Mouse (Mus musculus) kidney, postnatal 25 days (tissue): Measurements from ENCODE around the gene Lima1.

ENCODE experiments used
- DNase-seq, 2 experiments: peaks; one replicate each; pipeline ENCODE4 v3.0.0; 2021; ENCODE audit warnings: mixed read lengths in 2 of 2

Gene Lima1

DNA sequence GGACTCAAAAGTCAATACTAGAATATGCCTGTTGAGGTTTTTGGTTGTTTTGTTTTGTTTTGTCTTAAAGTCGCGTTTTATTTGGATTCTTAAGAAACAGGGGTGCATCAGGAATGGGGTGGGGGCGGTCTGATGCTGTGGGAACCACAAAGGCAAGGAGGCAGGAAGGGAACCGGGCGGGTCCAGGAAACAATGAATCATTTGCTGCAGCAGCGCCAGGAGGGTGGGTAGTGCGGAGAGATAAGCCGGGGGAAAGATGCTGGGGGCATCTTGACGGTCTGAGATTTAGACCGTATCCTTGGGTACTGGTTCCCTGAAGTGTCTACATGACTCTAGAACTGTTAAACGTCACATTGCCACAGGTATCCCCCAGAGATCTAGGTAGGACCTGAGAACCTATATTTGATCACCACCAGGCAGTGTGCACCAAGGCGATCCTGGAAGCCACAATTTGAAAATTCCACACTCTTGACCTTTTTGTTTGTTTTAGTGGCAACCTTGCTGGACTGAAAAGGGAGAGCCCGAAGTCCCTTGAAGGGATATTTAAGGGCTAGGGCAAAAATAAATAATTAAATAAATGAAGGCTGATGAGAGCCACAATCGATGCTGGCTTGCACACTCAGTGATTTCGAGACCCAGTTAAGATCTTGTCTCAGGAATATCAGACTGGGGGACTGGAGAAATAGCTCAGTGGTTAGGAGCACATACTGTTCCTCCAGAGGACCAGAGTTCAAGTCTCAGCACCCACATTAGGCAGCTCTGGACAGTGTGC lies 8.6 kb downstream of the Lima1 start:
- DNase-seq = peak; percentile 75 to 85

DNA sequence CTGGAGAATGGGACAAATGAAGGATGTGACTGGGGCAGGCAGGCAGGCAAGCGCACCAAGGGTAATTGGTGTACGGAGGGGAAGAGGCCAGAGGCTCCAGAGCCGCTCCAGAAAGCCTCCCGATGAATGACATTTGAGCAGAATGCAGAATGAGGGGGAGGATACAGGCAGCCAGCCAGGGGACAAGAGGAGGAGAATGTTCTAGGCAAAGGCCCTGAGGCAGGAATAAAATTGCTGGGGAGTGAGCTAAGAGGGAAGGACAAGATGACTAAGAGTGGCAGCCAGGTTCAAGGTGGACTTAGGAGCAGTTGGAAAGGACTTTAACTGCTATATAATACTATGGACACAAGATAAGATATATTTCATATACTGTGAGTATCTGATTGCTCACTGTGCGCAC lies 9.3 kb downstream of the Lima1 start:
- DNase-seq = peak; percentile 80 to 87

DNA sequence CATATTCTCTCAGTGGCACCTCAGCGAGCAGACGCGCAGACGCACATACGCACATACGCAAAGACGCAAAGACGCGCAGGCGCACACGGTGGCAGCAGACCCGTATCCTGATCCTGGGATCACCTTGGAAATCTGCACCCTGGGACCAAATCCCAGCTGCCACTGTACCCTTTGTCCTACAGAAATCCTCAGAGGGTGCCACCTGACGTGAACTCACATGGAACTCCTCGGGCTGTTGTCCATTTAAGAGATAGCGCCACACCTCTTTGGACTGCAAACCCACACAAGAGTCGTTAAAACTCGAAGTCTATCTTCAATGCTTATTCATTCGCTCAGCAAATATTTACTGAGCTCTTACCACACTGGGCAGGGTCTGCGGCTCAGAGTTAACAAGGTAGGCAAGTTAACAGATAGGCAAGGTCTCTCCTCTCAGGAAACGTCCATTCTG lies 9.7 kb downstream of the Lima1 start:
- no peak for DNase-seq

DNA sequence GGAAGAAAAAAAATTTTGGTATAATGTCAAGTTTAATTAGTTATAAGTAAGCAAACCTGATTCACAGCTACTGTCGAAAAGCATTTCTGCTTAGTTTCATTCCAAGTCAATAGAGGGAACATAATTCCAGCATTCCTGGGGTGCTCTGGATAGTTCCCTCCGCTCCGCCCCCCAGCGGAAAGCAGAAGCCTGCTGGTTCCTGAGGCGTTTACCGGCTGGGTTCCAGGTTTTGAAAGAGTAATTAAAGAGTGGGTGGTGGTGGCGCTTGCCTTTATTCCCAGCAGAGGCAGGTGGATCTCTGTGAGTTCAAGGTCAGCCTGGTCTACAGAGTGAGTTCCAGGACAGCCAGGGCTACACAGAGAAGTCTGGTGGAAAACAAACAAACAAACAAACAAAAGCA lies 10.2 kb downstream of the Lima1 start:
- DNase-seq = peak; percentile 40 to 62

DNA sequence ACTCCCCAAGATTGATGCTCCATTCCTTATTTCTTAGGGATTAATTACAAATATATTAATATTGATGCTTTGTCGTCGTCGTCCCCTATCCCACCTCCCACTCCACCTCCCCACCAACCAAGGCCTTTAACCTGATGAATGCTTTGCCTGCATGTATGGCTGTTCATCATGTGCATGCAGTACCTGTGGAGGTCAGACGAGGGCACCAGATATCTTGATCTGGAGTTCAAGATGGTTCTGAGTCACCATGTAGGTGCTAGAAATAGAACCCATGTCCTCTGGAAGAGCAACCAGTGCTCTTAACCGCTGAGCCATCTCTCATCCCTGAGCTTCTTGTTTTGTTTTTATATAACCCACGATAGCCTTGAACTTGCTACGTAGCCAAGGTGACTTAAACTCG lies 11.5 kb downstream of the Lima1 start:
- peak in 1 of 2 experiments; percentile 39 for DNase-seq

DNA sequence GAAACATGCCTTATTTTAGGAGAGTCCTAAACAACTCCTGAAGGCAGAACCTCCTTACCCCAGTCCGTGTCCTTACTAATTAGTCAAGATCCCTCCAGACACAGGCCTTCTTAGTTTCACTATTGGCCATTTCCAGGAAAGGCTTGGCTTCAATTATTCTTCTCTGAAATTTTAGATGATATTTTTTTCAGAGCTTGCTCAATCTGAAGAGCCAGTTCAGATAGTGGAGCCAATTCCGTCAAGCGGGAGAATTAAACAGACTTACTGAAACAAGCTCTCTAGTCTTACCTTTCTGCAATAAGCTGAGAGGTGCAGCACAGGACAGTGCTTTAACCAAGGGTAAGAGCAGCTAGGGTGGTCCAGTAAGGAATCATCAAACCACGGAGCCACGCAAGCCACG lies 11.9 kb downstream of the Lima1 start:
- no peak for DNase-seq

DNA sequence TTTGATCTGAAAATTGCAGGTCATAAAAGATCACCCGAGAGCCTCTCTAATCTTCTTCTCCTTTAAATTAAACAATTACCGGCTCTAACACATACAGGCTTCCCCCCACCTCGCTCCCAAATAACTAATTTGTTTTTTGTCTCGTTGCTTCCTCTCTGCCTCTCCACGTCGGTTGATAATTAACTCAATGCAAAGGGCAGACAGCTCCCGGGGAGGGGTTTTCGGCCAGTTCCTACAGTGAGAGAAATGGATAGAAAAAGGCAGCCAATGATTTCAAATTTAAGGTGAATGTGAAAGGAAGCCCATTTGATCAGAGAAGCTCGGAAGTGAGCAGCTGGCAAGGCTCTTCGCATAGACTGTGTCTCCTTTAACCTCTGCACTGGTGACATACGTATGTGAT lies 12.8 kb downstream of the Lima1 start:
- no peak for DNase-seq

DNA sequence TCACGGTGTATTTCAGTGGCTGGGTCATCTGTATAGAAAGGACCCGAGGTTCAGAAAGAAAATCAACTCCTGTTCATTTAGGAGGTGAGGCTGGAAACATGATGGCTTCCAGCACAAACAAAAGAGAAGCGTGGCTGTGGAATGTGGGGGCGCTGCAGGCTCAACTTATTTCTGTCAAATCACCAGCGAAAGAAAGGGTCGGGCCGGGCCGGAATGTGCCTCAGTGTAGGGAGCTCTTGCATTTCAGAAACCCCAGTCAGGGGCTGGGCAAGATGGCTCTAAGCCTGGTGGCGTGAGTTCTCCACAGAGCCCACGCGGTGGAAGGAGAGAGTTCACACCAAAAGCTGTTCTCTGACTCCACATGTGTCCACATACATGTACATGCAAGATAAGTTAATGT lies 13.3 kb downstream of the Lima1 start:
- peak; percentile 33 to 50 for DNase-seq

DNA sequence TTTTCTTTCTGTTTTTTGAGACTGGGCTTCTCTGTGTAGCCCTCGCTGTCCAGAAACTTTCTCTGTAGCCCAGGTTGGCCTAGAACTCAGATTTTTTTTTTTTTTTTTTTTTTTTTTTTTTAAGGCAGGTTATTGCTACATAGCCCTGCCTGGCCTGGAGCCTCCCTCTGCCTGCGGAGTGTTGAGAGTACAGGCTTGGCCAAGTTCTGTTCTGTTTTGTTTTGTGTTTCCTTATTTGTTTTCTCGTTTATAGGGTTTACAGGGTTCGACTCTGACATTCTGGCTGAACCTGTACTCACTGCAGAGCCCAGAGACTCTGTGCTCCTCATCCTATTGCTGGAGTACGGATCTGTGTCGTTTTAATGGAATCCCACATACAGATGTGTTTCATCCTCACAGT lies 13.7 kb downstream of the Lima1 start:
- DNase-seq = no peak

DNA sequence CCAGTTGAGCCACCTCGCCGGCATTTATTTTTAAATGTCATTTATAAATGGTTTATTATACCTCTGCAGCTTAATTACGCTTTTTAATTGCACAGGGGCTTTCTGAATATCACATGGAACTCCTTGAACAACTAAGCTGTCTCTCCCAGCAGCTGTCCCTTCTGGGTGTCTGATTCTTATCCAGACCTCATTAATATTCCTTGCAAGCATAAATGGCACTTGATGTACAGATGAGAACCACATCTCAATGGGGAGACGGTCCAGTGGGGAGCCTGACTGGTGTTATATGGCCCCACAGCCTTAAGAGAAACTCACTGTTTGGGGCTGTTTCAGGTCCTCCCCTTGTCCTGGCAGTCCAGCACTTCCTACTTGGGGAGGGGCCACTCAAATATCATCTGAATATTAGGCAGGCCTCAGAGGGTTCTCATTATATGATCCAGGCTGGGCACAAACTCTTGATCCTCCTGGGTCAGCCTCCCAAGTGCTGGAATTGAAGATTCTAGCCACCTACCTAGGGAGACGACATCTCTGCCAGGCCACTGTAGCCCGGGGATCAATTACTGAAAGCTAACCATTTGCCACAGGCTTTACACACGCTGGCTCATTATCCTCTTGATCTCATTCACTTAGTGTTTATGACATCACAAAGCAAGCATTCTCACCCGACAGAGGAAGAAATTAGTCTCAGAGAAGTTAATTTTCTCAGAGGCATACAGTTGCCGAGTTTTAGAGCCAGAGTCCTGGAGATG lies 15.4 kb downstream of the Lima1 start:
- DNase-seq = no peak

DNA sequence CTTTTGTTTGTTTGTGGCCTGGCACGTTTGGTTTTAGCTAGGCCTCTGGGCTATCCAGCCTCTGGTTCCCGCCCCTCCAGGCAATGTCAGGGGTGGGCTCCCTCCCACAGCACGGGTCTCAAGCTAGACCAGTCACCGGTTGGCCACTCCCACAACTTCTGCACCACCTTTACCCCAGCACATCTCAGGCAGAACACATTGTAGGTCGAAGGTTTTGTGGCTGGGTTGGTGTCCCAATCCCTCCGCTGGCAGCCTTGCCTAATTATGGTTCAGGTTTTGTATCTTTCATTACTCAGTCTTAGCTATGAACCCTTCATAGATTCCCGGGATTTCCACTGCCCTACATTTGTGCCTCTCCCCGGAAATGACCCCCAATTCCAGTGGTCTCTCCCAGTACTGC lies 17.8 kb downstream of the Lima1 start:
- peak in 1 of 2 experiments; percentile 65 for DNase-seq

DNA sequence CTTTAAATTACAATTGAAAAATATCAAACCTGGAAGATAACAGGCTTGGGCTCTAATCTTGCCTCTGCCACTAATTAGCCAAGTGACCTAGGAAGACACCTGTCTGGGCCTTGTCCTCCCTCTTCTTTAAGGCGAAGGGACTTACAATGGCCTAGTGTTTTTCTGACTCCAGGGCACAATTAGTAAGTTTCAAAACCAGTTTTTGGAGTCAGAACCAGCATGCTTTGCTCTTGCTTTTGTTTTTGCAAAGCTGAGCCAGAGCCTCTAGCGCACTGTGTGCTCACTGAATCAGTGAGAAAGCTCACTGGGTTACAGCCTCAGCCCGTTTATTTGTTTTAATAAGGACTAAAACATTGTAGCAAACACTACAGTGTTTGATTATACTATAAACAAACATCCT lies 20.1 kb downstream of the Lima1 start:
- DNase-seq = no peak

DNA sequence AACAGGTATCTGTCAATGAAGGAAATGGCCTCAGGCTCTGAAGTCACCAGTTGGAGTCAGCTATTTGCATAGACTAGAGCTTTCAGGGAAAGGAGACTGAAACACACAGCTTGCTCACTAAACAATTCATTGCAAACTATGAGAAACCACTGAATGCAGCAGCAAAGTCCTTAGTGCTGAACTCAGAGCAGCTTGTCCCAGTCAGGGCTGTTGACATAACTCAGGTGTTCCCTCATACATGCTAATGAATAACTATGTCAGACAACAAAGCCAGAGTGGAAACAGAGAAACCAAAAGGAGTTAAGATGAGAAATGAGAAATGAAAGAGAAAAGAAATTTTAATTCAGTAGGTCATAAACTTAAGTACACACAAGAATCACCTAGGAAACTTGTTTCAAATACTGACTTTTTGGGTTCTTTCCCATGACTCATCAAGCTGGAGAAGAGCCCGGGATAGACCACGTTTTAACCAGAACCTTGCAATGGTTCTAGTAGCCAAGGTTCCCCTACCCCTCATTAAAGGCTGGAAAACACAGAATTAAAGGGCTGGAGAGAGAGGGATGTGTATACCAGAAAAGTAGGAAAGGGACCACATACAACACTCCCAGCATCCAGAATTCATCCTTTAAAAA lies 22.5 kb downstream of the Lima1 start:
- no peak for DNase-seq

DNA sequence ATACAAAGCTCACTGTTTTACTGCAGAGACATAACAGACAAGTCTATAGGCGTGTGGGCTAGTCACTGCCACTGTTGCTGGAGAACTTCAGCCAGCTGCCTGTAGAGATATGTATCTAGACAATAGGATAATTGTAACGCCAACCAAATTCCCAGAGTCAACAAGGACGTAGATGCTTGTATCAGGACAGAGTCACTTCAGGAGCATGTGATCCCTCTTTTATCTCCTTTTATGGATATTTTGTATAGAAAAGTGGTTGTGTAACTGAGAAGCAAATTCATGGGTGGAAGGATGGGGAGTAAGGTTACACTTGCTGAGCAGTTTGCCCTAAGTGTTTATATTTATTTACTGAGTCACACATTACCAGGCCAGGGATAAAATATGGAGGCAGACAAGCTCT lies 25.0 kb downstream of the Lima1 start:
- DNase-seq = no peak

DNA sequence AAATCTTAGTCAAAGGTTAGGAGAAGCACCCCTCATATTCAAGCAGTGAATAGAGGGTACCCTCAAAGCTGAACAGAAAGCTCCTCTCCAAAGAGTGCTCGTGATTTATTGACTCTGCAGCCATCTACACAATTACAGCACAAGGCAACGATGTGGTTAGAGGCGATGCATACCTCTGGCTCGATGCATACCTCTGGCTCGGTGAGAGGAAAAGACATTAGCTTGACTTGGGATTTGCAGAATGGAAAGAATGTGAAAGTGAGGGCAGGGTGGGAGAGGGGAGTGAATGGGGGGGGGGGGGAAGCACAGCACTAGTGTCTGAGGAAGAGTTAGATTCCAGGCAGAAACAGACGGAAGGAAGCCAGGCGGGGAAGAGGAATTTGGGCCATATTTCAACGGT lies 27.3 kb downstream of the Lima1 start:
- DNase-seq = no peak

DNA sequence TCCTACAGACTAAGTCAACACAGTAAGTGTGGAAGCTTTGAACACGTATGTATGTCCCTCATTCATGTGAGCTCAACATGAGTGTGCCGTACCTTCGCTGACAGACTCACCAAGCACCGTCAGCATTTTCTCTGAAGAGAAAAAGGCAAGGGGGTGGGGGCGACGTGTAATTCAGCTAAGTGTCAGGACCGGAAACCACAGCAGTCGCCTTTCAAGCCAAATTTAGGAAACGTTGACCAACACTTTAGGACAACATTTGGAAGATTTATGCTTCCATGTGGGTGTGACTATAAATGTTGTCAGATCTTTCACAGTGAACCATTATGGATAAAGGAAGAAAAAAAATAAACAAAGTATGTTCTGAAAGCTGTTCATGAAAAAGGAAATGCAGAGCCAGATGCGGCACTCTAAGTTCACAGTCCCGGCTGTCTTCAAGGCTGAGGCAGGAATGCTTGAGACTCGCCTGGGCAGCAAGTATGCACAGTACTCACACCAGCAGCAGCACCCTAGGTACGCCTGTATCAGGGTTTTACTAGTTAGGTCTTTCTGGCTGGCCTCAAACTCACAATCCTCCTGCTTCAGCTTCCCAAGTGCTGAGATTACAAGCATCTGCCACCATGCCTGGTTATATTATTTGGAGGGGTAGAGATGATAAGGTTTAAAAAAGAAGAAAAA lies 27.9 kb downstream of the Lima1 start:
- DNase-seq = peak; percentile 44 to 49

DNA sequence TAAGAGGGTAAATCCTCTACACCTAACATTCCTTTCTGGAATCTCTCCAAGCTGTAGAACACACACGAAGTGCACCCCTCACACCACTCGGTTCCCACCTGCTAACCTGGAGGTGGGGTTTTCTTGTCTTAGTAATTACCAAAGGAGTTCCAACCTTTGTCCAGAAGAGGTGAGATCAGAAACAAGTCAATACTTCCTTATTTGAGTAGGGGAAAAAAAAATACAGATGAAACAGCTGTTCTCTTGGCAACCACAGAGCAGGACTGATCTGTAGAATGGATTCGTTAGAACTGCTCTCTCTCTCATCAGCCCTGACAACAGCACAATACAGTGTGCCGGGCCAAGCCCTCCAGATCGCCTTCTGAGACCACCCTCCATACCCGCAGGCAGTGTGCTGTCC lies 28.6 kb downstream of the Lima1 start:
- DNase-seq = no peak

DNA sequence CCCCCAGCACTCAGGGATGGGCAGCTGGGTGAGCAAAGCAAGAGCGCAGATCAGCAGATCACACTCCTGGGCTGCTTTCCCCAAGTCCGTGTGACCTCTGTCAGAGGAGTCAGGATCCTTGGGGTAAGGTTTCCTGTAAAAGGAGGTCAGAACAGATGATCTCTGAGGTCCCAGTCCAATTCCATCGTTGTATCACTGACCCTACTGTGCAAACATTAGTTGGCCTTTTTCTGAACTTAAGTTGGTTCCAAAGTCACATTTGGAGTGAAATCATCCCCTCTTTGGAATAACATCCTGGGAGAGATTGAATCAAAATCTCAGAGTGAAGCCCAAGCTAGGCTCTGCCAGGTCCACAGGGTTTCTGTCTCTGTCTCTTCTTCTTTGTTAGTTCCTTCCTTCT lies 31.4 kb downstream of the Lima1 start:
- no peak for DNase-seq

DNA sequence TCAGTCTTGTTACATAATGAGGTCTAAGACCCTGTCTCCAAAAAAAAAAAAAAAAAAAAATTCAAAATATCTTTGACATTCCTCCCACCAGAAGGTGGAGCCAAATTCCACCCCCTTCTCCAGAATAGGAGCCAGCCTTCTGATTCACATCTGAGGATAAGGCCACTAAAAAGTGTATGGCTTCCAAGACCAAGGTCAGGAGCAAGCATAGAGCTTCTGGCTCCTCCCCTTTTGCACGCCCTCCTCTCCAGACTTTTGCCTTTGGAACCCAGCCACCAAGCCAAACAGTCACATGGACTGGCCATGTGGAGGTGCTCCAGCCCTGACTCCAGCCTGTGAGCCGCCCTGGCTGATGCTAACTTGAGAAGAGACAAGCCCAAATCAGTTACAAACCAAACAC lies 35.3 kb downstream of the Lima1 start:
- peak; percentile 92 to 94 for DNase-seq

DNA sequence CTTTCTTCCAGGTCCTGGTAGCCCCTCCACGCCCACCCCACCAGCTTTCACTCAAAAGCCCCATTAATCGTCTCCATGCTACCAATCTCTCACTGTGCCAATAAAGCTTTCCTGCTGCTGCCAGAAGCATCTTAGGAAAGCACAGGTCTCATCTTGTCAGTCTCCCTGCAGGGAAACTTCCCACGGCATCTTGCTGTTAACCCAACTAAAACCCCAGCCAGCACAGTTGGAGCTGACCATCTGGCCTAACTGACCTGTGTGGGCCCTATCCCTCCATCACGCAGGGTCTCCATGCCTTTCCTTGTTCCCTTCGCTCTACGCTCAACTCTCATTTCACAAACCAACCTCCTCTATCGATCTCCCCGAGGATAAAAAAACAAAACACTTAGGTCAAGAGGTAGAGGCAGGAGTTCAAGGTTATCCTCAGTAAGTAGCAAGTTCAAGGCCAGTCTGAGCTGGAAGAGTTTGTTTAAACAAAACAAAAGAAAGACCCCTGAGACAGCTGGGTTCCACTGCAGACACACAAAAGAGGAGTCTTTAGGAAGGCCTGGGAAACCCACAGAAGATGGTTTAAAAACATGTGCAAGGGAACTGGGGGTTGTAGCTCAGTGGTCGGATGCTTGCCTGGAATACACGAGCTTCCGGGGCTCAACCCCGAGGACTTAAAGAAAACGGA lies 36.0 kb downstream of the Lima1 start:
- DNase-seq = peak in 1 of 2 experiments; percentile 17

DNA sequence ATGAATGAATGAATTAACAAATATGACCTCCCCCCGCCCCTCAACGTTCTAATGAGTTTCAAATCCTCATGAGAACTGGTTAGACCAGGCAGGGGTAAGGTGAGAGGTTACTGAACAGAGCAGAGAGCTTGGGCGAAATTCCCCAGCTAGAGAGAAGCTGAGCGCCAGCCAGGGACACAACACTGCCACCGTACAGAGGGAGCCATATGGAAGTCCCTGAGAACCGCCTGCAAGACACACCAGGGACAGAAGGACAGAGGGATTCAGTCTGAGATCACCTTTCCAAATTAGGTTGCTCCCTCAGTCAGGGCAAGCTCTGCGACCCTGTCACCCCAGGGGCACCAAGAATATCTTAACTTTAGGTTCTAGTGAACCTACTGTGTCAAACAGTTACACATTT lies 37.7 kb downstream of the Lima1 start:
- DNase-seq = peak in 1 of 2 experiments; percentile 24

DNA sequence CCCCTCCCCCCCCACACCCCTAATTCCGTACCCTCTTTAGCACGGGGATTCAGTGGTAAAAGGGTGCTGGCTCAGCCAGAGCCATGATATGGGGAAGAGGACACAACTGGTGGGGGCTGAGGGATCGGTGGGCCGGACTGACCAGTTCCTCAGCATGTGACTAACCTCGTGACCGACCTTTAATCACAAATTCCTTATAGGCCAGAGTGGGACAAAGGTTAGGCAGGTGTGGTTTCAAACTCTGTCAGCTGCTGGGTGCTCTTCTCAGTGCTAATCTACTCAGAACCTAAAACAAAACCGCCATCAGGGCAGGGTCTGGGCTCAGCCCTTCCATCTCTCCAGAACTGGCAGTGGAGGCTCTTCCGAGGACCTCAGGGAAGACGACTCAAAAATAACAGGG lies 40.1 kb downstream of the Lima1 start:
- DNase-seq = peak; percentile 84 to 86

DNA sequence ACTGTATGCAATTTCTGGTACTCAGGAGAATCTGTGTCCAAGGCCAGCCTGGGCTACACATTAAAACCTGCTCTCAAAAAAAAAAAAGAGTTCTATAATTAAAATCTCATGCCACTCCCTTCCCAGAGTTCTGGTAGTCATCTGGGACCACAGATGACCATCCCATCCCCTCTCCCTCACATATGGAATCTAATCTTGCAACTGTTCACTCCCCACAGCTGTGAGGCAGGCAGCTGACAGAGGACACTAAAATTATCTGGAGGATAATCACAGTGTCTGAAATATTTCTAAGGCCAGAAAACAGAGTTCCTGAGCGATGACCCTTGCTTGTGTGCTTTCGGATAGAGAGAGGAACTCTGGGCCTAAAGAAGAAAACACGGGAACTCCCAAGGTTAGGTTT lies 40.6 kb downstream of the Lima1 start:
- no peak for DNase-seq
